Mouse (Mus musculus) MEL (cell line): ENCODE measurements around the gene Olfr149. TPM values are rescaled to one million over a fixed set of nuclear protein-coding genes. Genes with fewer than 3 reads are reported as not detected.

Source experiments
- DNase-seq: peaks from one replicate; pipeline ENCODE4 v3.0.0; 2011; ENCODE audit warnings: low read depth, low spot score
- H3K27ac ChIP-seq: 2 replicates; pipeline ENCODE4 v1.5.1; 2012; ENCODE audit warnings: low read depth, mild to moderate bottlenecking, control low read depth, low read length, moderate library complexity; ENCODE audit not compliant: control insufficient read depth
- H3K27me3 ChIP-seq, 2 experiments: fragments of 150-350 bp in 1 of 2; sonication (generic) in 1 of 2; 2 replicates each; pipeline ENCODE4 v1.6.1; 2012; ENCODE audit warnings: low read length in 2 of 2, mild to moderate bottlenecking in 2 of 2, improper control_type of control experiment in 1 of 2, moderate library complexity in 1 of 2; ENCODE audit not compliant: insufficient read depth in 2 of 2, control insufficient read depth in 1 of 2
- H3K36me3 ChIP-seq, 2 experiments: 2 replicates each; pipeline ENCODE4 v1.6.1; 2012 to 2014; ENCODE audit warnings: low read length in 2 of 2, improper control_type of control experiment in 1 of 2, inconsistent platforms in 1 of 2, mild to moderate bottlenecking in 1 of 2; ENCODE audit not compliant: insufficient read depth in 2 of 2, control insufficient read depth in 1 of 2
- H3K4me1 ChIP-seq, 2 experiments: fragments of 150-350 bp in 1 of 2; sonication (generic) in 1 of 2; 2 replicates each; pipeline ENCODE4 v1.6.1; 2012; ENCODE audit warnings: low read length in 2 of 2, improper control_type of control experiment in 1 of 2, mild to moderate bottlenecking in 1 of 2; ENCODE audit not compliant: insufficient read depth in 2 of 2, control insufficient read depth in 1 of 2
- H3K4me3 ChIP-seq, 2 experiments: fragments of 150-350 bp in 1 of 2; sonication (generic) in 1 of 2; 2 replicates each; pipeline ENCODE4 v1.5.1; 2012; ENCODE audit warnings: low read depth in 2 of 2, low read length in 2 of 2, mild to moderate bottlenecking in 2 of 2, moderate library complexity in 2 of 2, control low read depth in 1 of 2, improper control_type of control experiment in 1 of 2; ENCODE audit not compliant: control insufficient read depth in 1 of 2, insufficient read depth in 1 of 2
- H3K79me2 ChIP-seq: 2 replicates; pipeline ENCODE4 v1.6.1; 2012; ENCODE audit warnings: mild to moderate bottlenecking, low read length, moderate library complexity; ENCODE audit not compliant: control insufficient read depth, poor library complexity, insufficient read depth
- H3K9ac ChIP-seq: 2 replicates; pipeline ENCODE4 v1.6.1; 2012; ENCODE audit warnings: low read depth, mild to moderate bottlenecking, control low read depth, low read length, moderate library complexity; ENCODE audit not compliant: control insufficient read depth, poor library complexity, severe bottlenecking
- H3K9me3 ChIP-seq: fragments of 150-350 bp; sonication (generic); replicated peaks from 2 replicates; pipeline ENCODE4 v1.6.1; 2012; ENCODE audit warnings: mild to moderate bottlenecking, low read length, improper control_type of control experiment, moderate library complexity; ENCODE audit not compliant: insufficient read depth
- CHD2 ChIP-seq: IDR thresholded peaks from 2 replicates; pipeline ENCODE4 v1.6.1; 2011; ENCODE audit warnings: low read length, improper control_type of control experiment
- CTCF ChIP-seq, 3 experiments: IDR thresholded peaks in 2 of 3; conservative IDR thresholded peaks in 1 of 3; 2 replicates each; pipeline ENCODE4 v1.5.1; 2011 to 2012; ENCODE audit warnings: low read length in 3 of 3, low read depth in 2 of 3, mild to moderate bottlenecking in 2 of 3, improper control_type of control experiment in 1 of 3, inconsistent platforms in 1 of 3, mixed read lengths in 1 of 3, moderate library complexity in 1 of 3; ENCODE audit not compliant: control insufficient read depth in 1 of 3, insufficient read depth in 1 of 3, poor library complexity in 1 of 3, severe bottlenecking in 1 of 3
- E2F4 ChIP-seq: IDR thresholded peaks from 2 replicates; pipeline ENCODE4 v1.6.1; 2011; ENCODE audit warnings: low read depth, low read length, improper control_type of control experiment, borderline replicate concordance
- GATA1 ChIP-seq: IDR thresholded peaks from 2 replicates; pipeline ENCODE4 v1.6.1; 2011; ENCODE audit warnings: low read depth, low read length, improper control_type of control experiment
- HCFC1 ChIP-seq: IDR thresholded peaks from 2 replicates; pipeline ENCODE4 v1.6.1; 2012; ENCODE audit warnings: low read depth, mild to moderate bottlenecking, inconsistent platforms, low read length, improper control_type of control experiment, moderate library complexity
- JUND ChIP-seq: IDR thresholded peaks from 2 replicates; pipeline ENCODE4 v1.6.1; 2011; ENCODE audit warnings: low read depth, mild to moderate bottlenecking, improper control_type of control experiment, low read length
- KAT2A ChIP-seq: conservative IDR thresholded peaks from 2 replicates; pipeline ENCODE4 v1.6.1; 2012; ENCODE audit warnings: low read depth, low read length, improper control_type of control experiment, inconsistent platforms
- MYB ChIP-seq: IDR thresholded peaks from 2 replicates; pipeline ENCODE4 v1.6.1; 2011; ENCODE audit warnings: mild to moderate bottlenecking, low read depth, low read length, improper control_type of control experiment
- NELFE ChIP-seq: IDR thresholded peaks from 2 replicates; pipeline ENCODE4 v1.6.1; 2011; ENCODE audit warnings: low read depth, low read length, improper control_type of control experiment
- POLR2A ChIP-seq, 2 experiments: IDR thresholded peaks; 2 replicates each; pipeline ENCODE4 v1.6.1; 2011 to 2012; ENCODE audit warnings: low read length in 2 of 2, mild to moderate bottlenecking in 2 of 2, control low read depth in 1 of 2, improper control_type of control experiment in 1 of 2, low read depth in 1 of 2, moderate library complexity in 1 of 2; ENCODE audit not compliant: control insufficient read depth in 1 of 2, insufficient read depth in 1 of 2, poor library complexity in 1 of 2
- POLR2AphosphoS2 ChIP-seq: IDR thresholded peaks from 2 replicates; pipeline ENCODE4 v1.6.1; 2011; ENCODE audit warnings: low read length, improper control_type of control experiment
- RCOR1 ChIP-seq: IDR thresholded peaks from 2 replicates; pipeline ENCODE4 v1.6.1; 2012; ENCODE audit warnings: low read depth, mild to moderate bottlenecking, inconsistent platforms, low read length, improper control_type of control experiment
- SIN3A ChIP-seq: IDR thresholded peaks from 2 replicates; pipeline ENCODE4 v1.6.1; 2012; ENCODE audit warnings: low read length, improper control_type of control experiment, inconsistent platforms
- SMC3 ChIP-seq: IDR thresholded peaks from 2 replicates; pipeline ENCODE4 v1.6.1; 2011; ENCODE audit warnings: low read depth, low read length, improper control_type of control experiment
- TAL1 ChIP-seq: IDR thresholded peaks from 2 replicates; pipeline ENCODE4 v1.6.1; 2012; ENCODE audit warnings: mild to moderate bottlenecking, inconsistent platforms, low read length, moderate library complexity, mixed read lengths
- TBP ChIP-seq: IDR thresholded peaks from 2 replicates; pipeline ENCODE4 v1.8.0; 2011; ENCODE audit warnings: low read depth, low read length, improper control_type of control experiment
- UBTF ChIP-seq: IDR thresholded peaks from 2 replicates; pipeline ENCODE4 v1.6.1; 2012; ENCODE audit warnings: low read depth, mild to moderate bottlenecking, inconsistent platforms, low read length, improper control_type of control experiment, moderate library complexity, borderline replicate concordance; ENCODE audit not compliant: insufficient read depth
- USF1 ChIP-seq: IDR thresholded peaks from 2 replicates; pipeline ENCODE4 v1.6.1; 2014; ENCODE audit warnings: low read depth, mild to moderate bottlenecking, inconsistent platforms, low read length, improper control_type of control experiment, moderate library complexity
- ZKSCAN1 ChIP-seq: IDR thresholded peaks from 2 replicates; pipeline ENCODE4 v1.6.1; 2012; ENCODE audit warnings: low read depth, mild to moderate bottlenecking, inconsistent platforms, low read length, improper control_type of control experiment, moderate library complexity
- ZNF384 ChIP-seq: IDR thresholded peaks from 2 replicates; pipeline ENCODE4 v1.6.1; 2012; ENCODE audit warnings: low read depth, mild to moderate bottlenecking, inconsistent platforms, low read length, improper control_type of control experiment
- polyA plus RNA-seq, 2 experiments: library from polyadenylated mRNA; stranded (reverse) in 1 of 2; unstranded in 1 of 2; fragments of >175 nt in 1 of 2; fragments of >200 nt in 1 of 2; gene quantifications; 2 replicates each; pipeline versions ENCODE4 v1.2.1 to v1.2.4; 2012; ENCODE audit warnings: low replicate concordance in 2 of 2, low read depth in 1 of 2; ENCODE audit not compliant: insufficient read length in 2 of 2, insufficient read depth in 1 of 2, missing spikeins in 1 of 2
- total RNA-seq: library from RNA; depleted of rRNA; stranded (reverse); fragments of 300-350 nt; gene quantifications from 2 replicates; pipeline ENCODE4 v1.2.3, GENCODE M21; 2012; rRNA removed

Olfr149 gene
- total and polyA plus RNA-seq, 3 experiments, result not detected

- Histone ChIP-seq H3K27me3 (no peaks in the 10 kb centered on the region), H3K27ac (no peak within 1 kb of the TSS), H3K4me3 (no peak within 1 kb of the TSS), H3K9ac (no peak within 1 kb of the TSS), H3K4me1 (no peaks in the 10 kb centered on the region), H3K79me2 (no peaks in the 10 kb centered on the region), H3K36me3 (no peaks in the 10 kb centered on the region), H3K9me3 (no peaks in the 10 kb centered on the region)
- DNase-seq, result no peak
- no peak for TF ChIP-seq GATA1
- TF ChIP-seq SMC3, result no peak
- no peak for TF ChIP-seq TAL1
- no peak for TF ChIP-seq POLR2A (IDR thresholded peaks at IDR 0.05; ENCODE audit: control insufficient read depth in 1 of 2, insufficient read depth in 1 of 2, low read depth in 1 of 2, low read length in 2 of 2, poor library complexity in 1 of 2)
- TF ChIP-seq MYB, result no peak
- TF ChIP-seq JUND, result no peak
These were observed 40.0 kb downstream of the Olfr149 start, which contains the start of gene Olfr963 for GRCm38 (mm10) chr9:39666905-39667304. TSS of gene Olfr963 (plus strand) at chr9:39667205.

GRCm38 (mm10) chr9:39654756-39655396, 52.0 kb downstream of the Olfr149 start:
- H3K4me1 ChIP-seq, result no peaks in the 10 kb centered on the region
- no peak for DNase-seq
- no peak for TF ChIP-seq HCFC1
- no peak for TF ChIP-seq POLR2AphosphoS2
- TF ChIP-seq ZKSCAN1, result no peak
- no peak for TF ChIP-seq KAT2A
- TF ChIP-seq TBP, result no peak
- no peak for TF ChIP-seq CHD2
- no peak for TF ChIP-seq SIN3A
- no peak for TF ChIP-seq USF1
- no peak for TF ChIP-seq RCOR1
- no peak for TF ChIP-seq CTCF (IDR thresholded peaks at IDR 0.05 in 2 of 3, conservative IDR thresholded peaks at IDR 0.05 in 1 of 3; ENCODE audit: control insufficient read depth in 1 of 3, insufficient read depth in 1 of 3, low read depth in 2 of 3, low read length in 3 of 3, poor library complexity in 1 of 3, severe bottlenecking in 1 of 3)
- no peak for TF ChIP-seq NELFE
- TF ChIP-seq UBTF, result no peak
- TF ChIP-seq ZNF384, result no peak
- no peak for TF ChIP-seq E2F4
- no peak for TF ChIP-seq SMC3
- TF ChIP-seq, all 39 proteins: peak for 0
- no peak overlapping the region for H3K27ac ChIP-seq
- no peaks in the 10 kb centered on the region for H3K9me3 ChIP-seq
- H3K79me2 ChIP-seq, result no peaks in the 10 kb centered on the region
- H3K9ac ChIP-seq, result no peak overlapping the region
- H3K27me3 ChIP-seq, result no peaks in the 10 kb centered on the region
- no peak overlapping the region for H3K4me3 ChIP-seq
- H3K36me3 ChIP-seq, result no peaks in the 10 kb centered on the region

Other genes with a start within 250 kb of the Olfr149 start
- not detected in 2 replicates for gene Olfr955, start 235.2 kb downstream of the Olfr149 start, total RNA-seq
- not detected for gene Olfr955, start 235.2 kb downstream of the Olfr149 start, polyA plus RNA-seq
- gene Olfr44, start 213.1 kb downstream of the Olfr149 start, total RNA-seq, result not detected in 2 replicates
- gene Olfr44, start 213.1 kb downstream of the Olfr149 start, polyA plus RNA-seq, result not detected
- gene Olfr957, start 191.3 kb downstream of the Olfr149 start, total RNA-seq, result not detected in 2 replicates
- gene Olfr957, start 191.3 kb downstream of the Olfr149 start, polyA plus RNA-seq, result not detected
- not detected in 2 replicates for gene Olfr958, start 153.1 kb downstream of the Olfr149 start, total RNA-seq
- gene Olfr958, start 153.1 kb downstream of the Olfr149 start, polyA plus RNA-seq, result not detected
- gene Olfr959, start 131.5 kb downstream of the Olfr149 start, total RNA-seq, result not detected in 2 replicates
- not detected for gene Olfr959, start 131.5 kb downstream of the Olfr149 start, polyA plus RNA-seq
- gene AW551984, start 102.7 kb downstream of the Olfr149 start, total RNA-seq, result not detected in 2 replicates
- gene AW551984, start 102.7 kb downstream of the Olfr149 start, polyA plus RNA-seq, result not detected
- not detected in 2 replicates for gene Olfr148, start 96.5 kb downstream of the Olfr149 start, total RNA-seq
- not detected for gene Olfr148, start 96.5 kb downstream of the Olfr149 start, polyA plus RNA-seq
- not detected in 2 replicates for gene Olfr960, start 85.7 kb downstream of the Olfr149 start, total RNA-seq
- not detected for gene Olfr960, start 85.7 kb downstream of the Olfr149 start, polyA plus RNA-seq
- gene Olfr961, start 62.0 kb downstream of the Olfr149 start, total RNA-seq, result not detected in 2 replicates
- not detected for gene Olfr961, start 62.0 kb downstream of the Olfr149 start, polyA plus RNA-seq
- gene Olfr963, start 39.9 kb downstream of the Olfr149 start, total RNA-seq, result not detected in 2 replicates
- not detected for gene Olfr963, start 39.9 kb downstream of the Olfr149 start, polyA plus RNA-seq
- not detected in 2 replicates for gene Olfr965, start 4.2 kb upstream of the Olfr149 start, total RNA-seq
- not detected for gene Olfr965, start 4.2 kb upstream of the Olfr149 start, polyA plus RNA-seq
- not detected in 2 replicates for gene Olfr150, start 23.9 kb upstream of the Olfr149 start, total RNA-seq
- gene Olfr150, start 23.9 kb upstream of the Olfr149 start, polyA plus RNA-seq, result not detected
- gene Olfr967, start 39.1 kb upstream of the Olfr149 start, total RNA-seq, result not detected in 2 replicates
- gene Olfr967, start 39.1 kb upstream of the Olfr149 start, polyA plus RNA-seq, result not detected
- not detected in 2 replicates for gene Olfr968, start 76.1 kb upstream of the Olfr149 start, total RNA-seq
- not detected for gene Olfr968, start 76.1 kb upstream of the Olfr149 start, polyA plus RNA-seq
- gene Olfr969, start 83.8 kb upstream of the Olfr149 start, total RNA-seq, result not detected in 2 replicates
- gene Olfr969, start 83.8 kb upstream of the Olfr149 start, polyA plus RNA-seq, result not detected
- gene Olfr970, start 101.7 kb upstream of the Olfr149 start, total RNA-seq, result not detected in 2 replicates
- gene Olfr970, start 101.7 kb upstream of the Olfr149 start, polyA plus RNA-seq, result not detected
- gene Olfr971, start 129.8 kb upstream of the Olfr149 start, total RNA-seq, result not detected in 2 replicates
- gene Olfr971, start 129.8 kb upstream of the Olfr149 start, polyA plus RNA-seq, result not detected
- gene Olfr972, start 159.3 kb upstream of the Olfr149 start, total RNA-seq, result not detected in 2 replicates
- gene Olfr972, start 159.3 kb upstream of the Olfr149 start, polyA plus RNA-seq, result not detected
- gene Olfr229, start 200.2 kb upstream of the Olfr149 start, total RNA-seq, result not detected in 2 replicates
- not detected for gene Olfr229, start 200.2 kb upstream of the Olfr149 start, polyA plus RNA-seq
- not detected in 2 replicates for gene Olfr974, start 230.4 kb upstream of the Olfr149 start, total RNA-seq
- not detected for gene Olfr974, start 230.4 kb upstream of the Olfr149 start, polyA plus RNA-seq
- gene Olfr975, start 244.9 kb upstream of the Olfr149 start, total RNA-seq, result not detected in 2 replicates
- not detected for gene Olfr975, start 244.9 kb upstream of the Olfr149 start, polyA plus RNA-seq